Mouse (Mus musculus) testis, adult 2 months (tissue): Measurements from ENCODE around the gene Kcnc3. TPM values are rescaled to one million over a fixed set of nuclear protein-coding genes. Genes with fewer than 3 reads are reported as not detected.

Experiments
- H3K27ac ChIP-seq: fragments of 200-500 bp; 2 replicates; pipeline ENCODE4 v1.5.1; 2012; ENCODE audit warnings: low read depth, low read length; ENCODE audit not compliant: control insufficient read depth, insufficient read depth
- H3K27me3 ChIP-seq: fragments of 200-500 bp; 2 replicates; pipeline ENCODE4 v1.6.1; 2012; ENCODE audit warnings: mild to moderate bottlenecking, low read length, moderate library complexity; ENCODE audit not compliant: control insufficient read depth, insufficient read depth
- H3K36me3 ChIP-seq: fragments of 200-500 bp; 2 replicates; pipeline ENCODE4 v1.6.1; 2012; ENCODE audit warnings: mild to moderate bottlenecking, low read length; ENCODE audit not compliant: control insufficient read depth, insufficient read depth
- H3K4me1 ChIP-seq: fragments of 200-500 bp; 2 replicates; pipeline ENCODE4 v1.6.1; 2012; ENCODE audit warnings: low read length; ENCODE audit not compliant: control insufficient read depth, insufficient read depth
- H3K4me3 ChIP-seq: fragments of 200-500 bp; 2 replicates; pipeline ENCODE4 v1.5.1; 2012; ENCODE audit warnings: low read depth, mild to moderate bottlenecking, low read length, moderate library complexity, mixed read lengths; ENCODE audit not compliant: control insufficient read depth
- CTCF ChIP-seq: fragments of 200-500 bp; IDR thresholded peaks from 2 replicates; pipeline ENCODE4 v1.5.1; 2012; ENCODE audit warnings: low read depth, mild to moderate bottlenecking, inconsistent platforms, low read length, moderate library complexity; ENCODE audit not compliant: control insufficient read depth, insufficient read depth, insufficient replicate concordance
- POLR2A ChIP-seq: fragments of 200-500 bp; IDR thresholded peaks from 2 replicates; pipeline ENCODE4 v1.6.1; 2012; ENCODE audit warnings: low read depth, mild to moderate bottlenecking, inconsistent platforms, low read length, moderate library complexity; ENCODE audit not compliant: control insufficient read depth
- polyA plus RNA-seq: library from polyadenylated mRNA; depleted of rRNA; stranded (reverse); fragments of >200 nt; gene quantifications from 2 replicates; pipeline ENCODE4 v1.2.3, GENCODE M21; 2012

Gene Kcnc3
- polyA plus RNA-seq, 1 experiment = 0.70 TPM

DNA sequence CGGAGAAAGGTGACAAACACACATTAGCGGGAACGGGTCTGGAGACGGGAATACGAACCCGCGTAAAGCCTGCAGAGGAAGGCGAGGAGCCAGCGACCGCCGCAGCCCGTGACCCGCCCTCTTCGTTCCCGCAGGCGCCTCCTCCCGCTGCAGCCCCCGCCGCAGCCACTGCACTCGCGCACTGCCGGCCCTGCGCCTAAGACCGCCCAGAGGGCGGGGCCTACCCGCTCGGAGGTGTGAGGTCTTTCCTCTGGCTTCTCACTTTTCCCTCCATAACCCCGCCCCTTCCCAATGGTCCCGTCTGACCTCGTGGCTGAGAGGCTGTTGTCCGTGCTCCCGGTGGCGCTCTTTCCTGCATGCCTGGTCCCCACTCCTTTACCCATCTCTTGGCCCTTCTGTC lies 1.3 kb upstream of the Kcnc3 start:
- no peak for TF ChIP-seq POLR2A
- TF ChIP-seq CTCF = no peak
- Histone ChIP-seq H3K27ac (no peak overlapping the region), H3K36me3 (no peaks in the 10 kb centered on the region), H3K27me3 (peaks cover 9% of the 10 kb centered on the region), H3K4me3 (peak overlapping the region; percentile 4), H3K4me1 (peaks cover 54% of the 10 kb centered on the region)

DNA sequence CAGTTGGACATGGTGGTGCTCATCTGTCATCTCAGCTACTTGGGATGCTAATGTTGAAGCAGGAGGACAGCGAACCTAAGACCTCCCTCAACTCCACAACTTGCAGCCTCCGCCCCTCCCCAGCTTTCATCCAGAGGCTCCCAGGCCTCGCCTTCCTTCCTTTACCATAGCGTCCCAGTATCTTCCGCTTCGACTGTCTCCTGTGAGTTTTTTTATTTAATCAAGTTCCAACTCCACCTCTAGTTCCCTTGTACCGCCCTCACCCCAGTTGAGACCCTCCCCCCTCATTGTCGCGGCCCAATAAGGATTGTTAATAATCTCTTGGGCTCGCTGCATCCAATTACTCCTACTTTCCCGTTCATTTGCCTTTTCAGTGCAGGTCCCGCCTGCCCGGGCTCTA lies 518 bp upstream of the Kcnc3 start:
- Histone ChIP-seq H3K4me3 (no peak overlapping the region), H3K4me1 (peaks cover 55% of the 10 kb centered on the region), H3K27me3 (peaks cover 9% of the 10 kb centered on the region), H3K27ac (no peak overlapping the region), H3K36me3 (no peaks in the 10 kb centered on the region)
- no peak for TF ChIP-seq POLR2A
- no peak for TF ChIP-seq CTCF

DNA sequence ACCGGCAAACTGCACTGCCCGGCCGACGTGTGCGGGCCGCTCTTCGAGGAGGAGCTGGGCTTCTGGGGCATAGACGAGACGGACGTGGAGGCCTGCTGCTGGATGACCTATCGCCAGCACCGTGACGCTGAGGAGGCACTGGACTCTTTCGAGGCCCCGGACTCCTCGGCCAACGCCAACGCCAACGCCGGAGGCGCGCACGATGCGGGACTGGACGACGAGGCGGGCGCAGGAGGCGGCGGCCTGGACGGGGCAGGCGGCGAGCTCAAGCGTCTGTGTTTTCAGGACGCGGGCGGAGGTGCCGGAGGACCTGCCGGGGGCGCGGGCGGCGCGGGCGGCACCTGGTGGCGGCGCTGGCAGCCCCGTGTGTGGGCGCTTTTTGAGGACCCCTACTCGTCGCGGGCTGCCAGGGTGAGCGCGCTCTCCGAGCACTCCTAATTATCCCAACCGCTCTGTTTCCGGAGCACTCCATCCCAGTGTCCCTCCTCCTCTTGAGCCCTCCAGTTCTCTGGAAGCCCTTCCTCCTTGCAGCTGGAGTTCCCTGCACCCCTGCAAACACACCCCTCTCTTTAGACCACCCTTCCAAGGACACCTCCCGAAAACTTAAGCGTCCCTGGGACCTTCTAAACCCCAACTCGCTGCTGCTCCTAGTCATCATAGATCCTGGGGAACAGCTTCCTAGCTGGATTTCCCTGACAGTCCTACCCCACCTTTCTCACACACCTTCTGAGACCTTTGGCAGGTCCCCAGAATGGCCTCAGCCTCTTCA lies 1.1 kb downstream of the Kcnc3 start:
- Histone ChIP-seq H3K4me1 (peaks cover 51% of the 10 kb centered on the region), H3K36me3 (no peaks in the 10 kb centered on the region), H3K27me3 (peaks cover 9% of the 10 kb centered on the region), H3K4me3 (peak overlapping the region; percentile 70), H3K27ac (no peak overlapping the region)
- no peak for TF ChIP-seq CTCF
- TF ChIP-seq POLR2A = no peak

DNA sequence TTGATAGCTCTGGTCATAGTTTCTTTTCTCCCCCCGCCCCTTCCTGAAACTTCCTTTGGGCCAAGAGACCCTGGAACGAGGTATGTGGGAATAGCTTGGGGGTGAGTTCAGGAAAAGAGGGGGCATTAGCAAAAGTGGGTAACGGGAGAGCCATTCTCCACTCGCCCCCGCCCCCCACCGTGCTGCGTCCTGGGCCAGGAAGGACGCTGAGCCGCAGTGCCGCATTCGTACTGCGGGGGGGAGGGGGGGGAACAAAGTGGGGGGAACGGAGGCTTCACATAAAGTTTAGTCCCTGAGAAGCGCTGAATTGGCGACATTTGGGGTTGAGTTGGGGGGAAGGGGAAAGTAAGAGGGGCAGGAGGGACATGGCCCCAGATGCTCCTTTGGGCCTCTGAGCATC lies 2.6 kb downstream of the Kcnc3 start:
- H3K4me1 ChIP-seq = peaks cover 42% of the 10 kb centered on the region
- no peak for TF ChIP-seq CTCF
- TF ChIP-seq POLR2A = no peak
- no peak overlapping the region for H3K27ac ChIP-seq
- no peak overlapping the region for H3K4me3 ChIP-seq
- no peaks in the 10 kb centered on the region for H3K36me3 ChIP-seq
- peaks cover 6% of the 10 kb centered on the region for H3K27me3 ChIP-seq

DNA sequence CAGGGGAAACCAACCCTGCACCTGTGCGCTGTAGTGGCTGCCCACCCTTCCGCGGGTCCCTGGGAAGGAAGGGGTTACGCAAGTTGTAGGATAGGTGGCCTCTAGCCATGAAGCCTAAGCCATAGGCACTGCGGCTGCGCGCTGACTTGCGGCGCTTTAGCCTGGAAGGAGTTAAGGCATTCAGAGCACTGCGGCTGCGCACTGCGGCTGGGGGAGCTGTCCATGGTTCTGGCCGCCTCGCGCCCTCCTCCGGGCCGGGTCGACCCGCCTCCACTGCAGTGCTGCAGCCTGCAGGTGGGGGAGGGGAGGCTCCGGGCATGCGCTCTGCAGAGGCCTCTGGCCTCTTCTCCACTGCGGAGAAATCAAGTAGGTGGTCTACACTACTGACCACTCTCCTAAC lies 3.3 kb downstream of the Kcnc3 start:
- Histone ChIP-seq H3K27me3 (peaks cover 2% of the 10 kb centered on the region), H3K36me3 (no peaks in the 10 kb centered on the region), H3K4me3 (no peak overlapping the region), H3K4me1 (peaks cover 37% of the 10 kb centered on the region), H3K27ac (no peak overlapping the region)
- TF ChIP-seq CTCF = no peak
- no peak for TF ChIP-seq POLR2A

DNA sequence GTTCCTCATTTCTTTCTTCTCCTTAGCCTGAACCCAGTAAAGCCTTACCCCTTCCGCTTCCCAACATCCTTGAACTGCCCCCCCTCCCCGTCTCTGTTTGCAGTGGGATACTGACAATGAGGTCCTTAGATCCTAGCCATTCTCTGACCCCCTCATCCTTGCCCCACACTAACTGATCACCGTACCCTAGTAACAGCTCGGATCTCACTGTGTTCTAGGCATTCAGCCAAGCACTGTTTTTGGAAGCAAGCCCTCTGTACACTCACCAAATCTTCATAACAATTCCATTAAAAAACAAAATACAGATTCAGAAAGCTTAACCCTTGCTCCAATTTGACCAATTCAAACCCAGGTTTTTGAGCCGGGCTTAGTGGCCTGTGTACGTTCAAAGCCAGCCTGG lies 3.8 kb downstream of the Kcnc3 start:
- Histone ChIP-seq H3K27me3 (no peaks in the 10 kb centered on the region; the same call in none of the 2 replicates), H3K4me1 (peaks cover 32% of the 10 kb centered on the region), H3K4me3 (no peak overlapping the region), H3K36me3 (no peaks in the 10 kb centered on the region), H3K27ac (no peak overlapping the region)
- TF ChIP-seq POLR2A (no peak), CTCF (no peak)

DNA sequence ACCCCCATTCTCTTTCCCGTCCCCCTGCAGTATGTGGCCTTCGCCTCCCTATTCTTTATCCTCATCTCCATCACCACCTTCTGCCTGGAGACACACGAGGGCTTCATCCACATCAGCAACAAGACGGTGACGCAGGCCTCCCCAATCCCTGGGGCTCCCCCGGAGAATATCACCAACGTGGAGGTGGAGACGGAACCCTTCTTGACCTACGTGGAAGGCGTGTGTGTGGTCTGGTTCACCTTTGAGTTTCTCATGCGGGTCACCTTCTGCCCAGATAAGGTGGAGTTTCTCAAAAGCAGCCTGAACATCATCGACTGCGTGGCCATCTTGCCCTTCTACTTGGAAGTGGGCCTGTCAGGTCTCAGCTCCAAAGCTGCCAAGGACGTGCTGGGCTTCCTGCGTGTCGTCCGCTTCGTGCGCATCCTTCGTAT lies 4.7 kb downstream of the Kcnc3 start:
- H3K27me3 ChIP-seq = no peaks in the 10 kb centered on the region; the same call in none of the 2 replicates
- peaks cover 26% of the 10 kb centered on the region for H3K4me1 ChIP-seq
- no peaks in the 10 kb centered on the region for H3K36me3 ChIP-seq
- TF ChIP-seq POLR2A (no peak), CTCF (no peak)
- no peak overlapping the region for H3K27ac ChIP-seq
- H3K4me3 ChIP-seq = no peak overlapping the region

DNA sequence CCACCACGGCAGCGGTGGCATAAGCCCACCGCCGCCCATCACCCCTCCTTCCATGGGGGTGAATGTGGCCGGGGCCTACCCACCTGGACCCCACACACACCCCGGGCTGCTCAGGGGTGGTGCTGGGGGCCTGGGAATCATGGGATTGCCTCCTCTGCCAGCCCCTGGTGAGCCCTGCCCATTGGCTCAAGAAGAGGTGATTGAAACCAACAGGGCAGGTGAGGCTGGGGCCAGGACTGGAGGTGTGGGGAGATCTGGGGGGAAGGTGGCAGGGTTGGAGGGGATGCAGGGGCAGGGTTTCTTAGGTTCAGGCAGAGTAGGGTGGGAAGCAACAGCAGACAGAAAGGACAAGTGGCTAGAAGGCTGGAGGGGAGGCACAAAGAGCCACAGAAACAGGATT lies 5.6 kb downstream of the Kcnc3 start:
- Histone ChIP-seq H3K36me3 (no peaks in the 10 kb centered on the region), H3K27ac (no peak overlapping the region), H3K27me3 (no peaks in the 10 kb centered on the region; the same call in 1 of the 2 replicates), H3K4me3 (no peak overlapping the region), H3K4me1 (peaks cover 20% of the 10 kb centered on the region)
- TF ChIP-seq POLR2A = no peak
